Mouse (Mus musculus): ENCODE measurements at regions not wholly inside any gene's neighbourhood (a gene's known extent, or its start where the extent isn't known, plus 50 kb on each side); places are given as distances from the start of the nearest gene placed in this dataset.

DNA sequence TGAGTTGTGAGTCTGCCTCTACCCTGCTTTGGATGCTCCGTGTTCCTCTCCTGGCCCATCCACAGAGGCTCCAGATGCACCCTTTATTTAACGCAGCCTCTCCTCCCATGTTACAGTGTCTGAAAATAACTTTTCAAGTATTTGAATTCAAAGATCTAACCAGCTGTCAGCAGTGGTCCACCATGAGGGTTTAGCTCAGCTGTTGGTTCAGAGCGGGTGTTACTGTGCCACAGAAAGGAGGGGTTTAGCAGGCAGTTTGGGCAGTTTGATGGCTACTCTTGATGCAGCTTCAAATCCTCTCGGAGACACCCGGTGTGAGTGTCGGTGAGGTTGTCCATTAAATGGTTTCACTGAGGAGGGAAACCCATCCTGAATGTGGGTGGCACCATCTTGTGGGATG, 441.8 kb downstream of the Fgf9 start:
- DNase-seq, result no peak
- TF ChIP-seq POLR2A (IDR thresholded peaks at IDR 0.05; ENCODE audit: borderline replicate concordance, insufficient read depth, low read length), result no peak
- TF ChIP-seq CTCF (IDR thresholded peaks at IDR 0.05; ENCODE audit: borderline replicate concordance, insufficient read depth, low read depth, low read length), result no peak
- no peak overlapping the region for H3K4me3 ChIP-seq (replicated peaks; ENCODE audit: insufficient read depth, low read depth, low read length)
- WGBS, result 89% methylated on average over 6 of the region's 6 CpGs
- peaks cover 7% of the 10 kb centered on the region; the same call in 1 of the 2 replicates for H3K4me1 ChIP-seq (ENCODE audit: control insufficient read depth, insufficient read depth, low read length)
- no peak overlapping the region for H3K27ac ChIP-seq (ENCODE audit: insufficient read depth, low read length)
- no peaks in the 10 kb centered on the region for H3K27me3 ChIP-seq (ENCODE audit: control insufficient read depth, insufficient read depth, low read length)

DNA sequence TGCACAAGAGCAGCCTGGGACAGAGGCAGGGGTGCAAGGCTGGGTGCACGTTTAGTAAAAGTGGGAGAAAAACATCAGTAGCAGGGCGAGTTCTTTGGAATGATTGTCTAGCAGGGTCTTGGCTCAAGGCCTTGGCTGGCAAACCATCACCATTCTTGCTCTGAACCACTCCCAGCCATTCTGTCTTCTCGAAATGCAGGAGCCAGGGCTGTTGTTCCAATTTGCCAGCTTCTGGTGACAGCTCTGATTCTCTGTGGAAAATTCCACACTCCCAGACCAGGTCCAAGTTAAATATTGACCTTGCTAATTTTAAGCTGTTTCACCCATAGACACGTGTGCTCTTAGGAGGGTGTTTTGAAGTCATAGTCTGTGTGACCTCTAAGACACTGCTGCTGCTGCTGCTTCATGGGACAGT, 441.2 kb downstream of the Fgf9 start:
- Histone ChIP-seq H3K27ac (ENCODE audit: insufficient read depth, low read length) (no peak overlapping the region), H3K4me3 (replicated peaks; ENCODE audit: insufficient read depth, low read depth, low read length) (no peak overlapping the region), H3K27me3 (ENCODE audit: control insufficient read depth, insufficient read depth, low read length) (no peaks in the 10 kb centered on the region), H3K4me1 (ENCODE audit: control insufficient read depth, insufficient read depth, low read length) (peaks cover 7% of the 10 kb centered on the region; the same call in 1 of the 2 replicates)
- TF ChIP-seq CTCF (IDR thresholded peaks at IDR 0.05; ENCODE audit: borderline replicate concordance, insufficient read depth, low read depth, low read length) (no peak), POLR2A (IDR thresholded peaks at IDR 0.05; ENCODE audit: borderline replicate concordance, insufficient read depth, low read length) (no peak)
- 26% methylated on average over 4 of the region's 4 CpGs for WGBS
- peak; percentile 10 to 22 for DNase-seq

DNA sequence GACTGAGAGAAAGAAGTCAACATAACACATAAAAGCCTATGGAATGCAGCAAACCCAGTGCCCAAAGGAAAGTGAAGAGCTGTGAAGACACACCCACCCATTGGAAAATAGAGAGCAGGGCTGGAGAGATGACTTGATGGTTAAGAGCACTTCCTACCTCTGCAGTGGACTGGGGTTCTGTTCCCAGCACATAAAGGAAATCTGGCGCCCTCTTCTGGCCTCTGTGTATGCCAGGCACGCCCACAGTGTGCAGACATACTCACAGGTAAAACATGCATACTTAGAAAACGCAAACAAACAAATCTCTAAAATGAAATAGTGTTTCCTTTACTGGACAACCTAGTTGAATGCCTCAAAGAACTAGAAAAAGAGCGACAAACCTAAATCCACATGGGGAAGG, 440.4 kb downstream of the Fgf9 start:
- peaks cover 9% of the 10 kb centered on the region for H3K4me1 ChIP-seq (ENCODE audit: control insufficient read depth, insufficient read depth, low read length)
- H3K4me3 ChIP-seq (replicated peaks; ENCODE audit: insufficient read depth, low read depth, low read length), result no peak overlapping the region
- H3K27ac ChIP-seq (ENCODE audit: insufficient read depth, low read length), result no peak overlapping the region
- WGBS, result 86% methylated on average over 4 of the region's 4 CpGs
- no peak for DNase-seq
- H3K27me3 ChIP-seq (ENCODE audit: control insufficient read depth, insufficient read depth, low read length), result no peaks in the 10 kb centered on the region
- TF ChIP-seq CTCF (IDR thresholded peaks at IDR 0.05; ENCODE audit: borderline replicate concordance, insufficient read depth, low read depth, low read length) (no peak), POLR2A (IDR thresholded peaks at IDR 0.05; ENCODE audit: borderline replicate concordance, insufficient read depth, low read length) (no peak)

DNA sequence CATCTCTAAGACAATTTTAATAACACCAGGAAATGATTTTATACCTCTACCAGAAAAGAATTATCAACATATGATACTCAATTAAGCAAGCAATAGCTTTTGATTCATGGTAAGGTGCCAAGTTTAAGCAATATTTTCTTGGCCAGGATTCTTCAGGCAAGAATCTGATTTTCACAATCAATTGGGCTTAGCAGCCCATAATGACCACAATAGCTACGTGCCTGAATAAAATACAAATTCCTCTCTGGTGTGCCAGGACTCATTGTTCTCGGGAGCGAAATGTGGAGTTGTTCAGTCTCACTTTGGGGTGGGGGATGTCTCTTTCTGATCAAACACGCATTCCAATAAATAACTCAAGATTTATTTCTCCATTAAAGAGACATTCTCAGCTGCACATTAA, 438.8 kb downstream of the Fgf9 start:
- H3K27ac ChIP-seq (ENCODE audit: insufficient read depth, low read length), result no peak overlapping the region
- no peaks in the 10 kb centered on the region for H3K27me3 ChIP-seq (ENCODE audit: control insufficient read depth, insufficient read depth, low read length)
- no peak for DNase-seq
- peaks cover 17% of the 10 kb centered on the region for H3K4me1 ChIP-seq (ENCODE audit: control insufficient read depth, insufficient read depth, low read length)
- no peak overlapping the region for H3K4me3 ChIP-seq (replicated peaks; ENCODE audit: insufficient read depth, low read depth, low read length)
- 94% methylated on average over 4 of the region's 4 CpGs for WGBS
- TF ChIP-seq POLR2A (IDR thresholded peaks at IDR 0.05; ENCODE audit: borderline replicate concordance, insufficient read depth, low read length), result no peak
- no peak for TF ChIP-seq CTCF (IDR thresholded peaks at IDR 0.05; ENCODE audit: borderline replicate concordance, insufficient read depth, low read depth, low read length)

DNA sequence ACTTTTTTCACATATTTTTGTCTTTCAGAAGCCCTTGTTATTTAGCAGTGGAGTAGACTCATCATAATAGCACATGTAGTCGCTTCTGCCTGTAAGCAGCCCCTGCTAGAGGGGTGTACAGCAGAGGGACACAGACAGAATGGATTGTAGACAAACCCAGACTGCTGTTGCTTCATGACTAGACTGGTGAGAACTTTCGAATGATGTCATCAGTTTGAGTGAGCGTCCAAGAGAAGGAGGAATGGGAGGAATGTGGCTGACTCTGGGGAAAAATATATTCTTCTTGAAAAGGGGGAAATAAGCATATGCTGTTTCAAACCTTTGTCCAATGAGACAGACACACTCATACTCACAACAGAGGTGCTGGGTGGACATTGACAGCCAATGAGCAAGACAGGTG, 436.1 kb downstream of the Fgf9 start:
- no peaks in the 10 kb centered on the region for H3K27me3 ChIP-seq (ENCODE audit: control insufficient read depth, insufficient read depth, low read length)
- WGBS, result 90% methylated on average over 3 of the region's 3 CpGs

DNA sequence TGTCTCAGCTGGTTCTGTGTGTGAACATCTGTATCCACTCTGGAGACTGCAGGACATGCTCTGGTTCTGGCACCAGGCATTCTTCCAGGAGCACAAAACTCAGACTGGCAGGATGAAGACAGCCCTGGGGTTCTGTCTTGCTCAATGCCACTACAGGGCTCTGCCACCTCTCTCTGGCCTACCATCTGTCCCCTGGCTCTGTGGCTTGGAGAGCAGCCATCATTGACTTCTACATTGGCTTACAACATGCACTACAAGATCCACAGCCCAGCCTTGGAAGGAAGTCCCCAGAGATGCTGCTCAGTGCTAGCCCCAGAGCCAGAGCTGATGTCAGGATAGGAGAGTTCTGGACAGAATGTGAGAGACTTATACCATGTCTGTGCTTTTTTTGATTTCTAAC, 435.5 kb downstream of the Fgf9 start:
- H3K27ac ChIP-seq (ENCODE audit: insufficient read depth, low read length), result no peak overlapping the region
- no peak for TF ChIP-seq POLR2A (IDR thresholded peaks at IDR 0.05; ENCODE audit: borderline replicate concordance, insufficient read depth, low read length)
- TF ChIP-seq CTCF (IDR thresholded peaks at IDR 0.05; ENCODE audit: borderline replicate concordance, insufficient read depth, low read depth, low read length), result no peak
- H3K4me1 ChIP-seq (ENCODE audit: control insufficient read depth, insufficient read depth, low read length), result peaks cover 10% of the 10 kb centered on the region; the same call in 1 of the 2 replicates
- peak; percentile 77 to 90 for DNase-seq
- no peak overlapping the region for H3K4me3 ChIP-seq (replicated peaks; ENCODE audit: insufficient read depth, low read depth, low read length)
- no peaks in the 10 kb centered on the region for H3K27me3 ChIP-seq (ENCODE audit: control insufficient read depth, insufficient read depth, low read length)

More for the DNA sequence above, 436.1 kb downstream of the Fgf9 start:
- no peak for DNase-seq
- no peak overlapping the region for H3K4me3 ChIP-seq (replicated peaks; ENCODE audit: insufficient read depth, low read depth, low read length)
- TF ChIP-seq POLR2A (IDR thresholded peaks at IDR 0.05; ENCODE audit: borderline replicate concordance, insufficient read depth, low read length), result no peak
- TF ChIP-seq CTCF (IDR thresholded peaks at IDR 0.05; ENCODE audit: borderline replicate concordance, insufficient read depth, low read depth, low read length), result no peak
- no peak overlapping the region for H3K27ac ChIP-seq (ENCODE audit: insufficient read depth, low read length)
- peaks cover 12% of the 10 kb centered on the region; the same call in 1 of the 2 replicates for H3K4me1 ChIP-seq (ENCODE audit: control insufficient read depth, insufficient read depth, low read length)

DNA sequence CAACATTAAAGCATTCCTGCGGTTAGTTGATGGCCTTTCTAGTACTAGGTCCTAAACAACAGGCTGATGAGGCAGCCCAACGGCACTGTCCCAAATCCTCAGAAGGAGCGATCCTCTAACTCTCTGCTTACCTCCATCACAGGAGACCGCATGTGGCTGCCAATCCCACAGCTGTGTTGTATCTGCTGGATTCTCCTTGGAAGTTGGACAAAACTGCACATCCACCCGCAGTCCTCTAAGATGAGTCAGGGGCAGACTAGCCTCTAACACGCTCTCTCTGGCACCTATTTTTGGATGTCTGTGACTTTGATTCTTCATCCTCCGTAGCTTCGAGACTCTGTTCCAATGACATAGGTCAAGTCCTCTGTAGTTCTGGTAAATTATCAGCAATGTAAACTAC, 432.5 kb downstream of the Fgf9 start:
- no peak for DNase-seq
- no peak for TF ChIP-seq CTCF (IDR thresholded peaks at IDR 0.05; ENCODE audit: borderline replicate concordance, insufficient read depth, low read depth, low read length)
- no peak for TF ChIP-seq POLR2A (IDR thresholded peaks at IDR 0.05; ENCODE audit: borderline replicate concordance, insufficient read depth, low read length)
- Histone ChIP-seq H3K4me3 (replicated peaks; ENCODE audit: insufficient read depth, low read depth, low read length) (no peak overlapping the region), H3K27ac (ENCODE audit: insufficient read depth, low read length) (no peak overlapping the region), H3K4me1 (ENCODE audit: control insufficient read depth, insufficient read depth, low read length) (peaks cover 10% of the 10 kb centered on the region; the same call in 1 of the 2 replicates), H3K27me3 (ENCODE audit: control insufficient read depth, insufficient read depth, low read length) (no peaks in the 10 kb centered on the region)
- WGBS, result 90% methylated on average over 8 of the region's 8 CpGs

DNA sequence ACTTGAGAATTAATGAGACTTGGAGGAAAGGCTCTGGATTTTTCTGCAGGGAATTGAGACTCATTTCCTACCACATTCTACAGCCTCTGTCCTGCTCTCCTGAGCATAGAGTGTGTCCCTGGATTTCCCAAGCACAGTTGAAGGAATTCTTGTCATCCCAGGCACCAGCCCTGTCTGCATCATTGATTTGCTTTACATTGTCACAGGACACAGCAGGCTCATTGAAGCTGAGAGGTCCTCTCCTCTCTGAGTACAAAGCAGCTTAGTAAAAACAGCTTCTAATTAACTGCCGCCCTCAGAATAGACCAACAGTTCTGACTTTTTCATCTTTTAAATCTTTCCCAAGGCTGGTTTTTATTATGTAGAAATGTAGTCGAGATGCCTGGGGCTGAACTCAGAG, 429.7 kb downstream of the Fgf9 start:
- Histone ChIP-seq H3K4me3 (replicated peaks; ENCODE audit: insufficient read depth, low read depth, low read length) (no peak overlapping the region), H3K27ac (ENCODE audit: insufficient read depth, low read length) (no peak overlapping the region), H3K4me1 (ENCODE audit: control insufficient read depth, insufficient read depth, low read length) (peaks cover under 1% of the 10 kb centered on the region; the same call in 1 of the 2 replicates), H3K27me3 (ENCODE audit: control insufficient read depth, insufficient read depth, low read length) (no peaks in the 10 kb centered on the region)
- TF ChIP-seq CTCF (IDR thresholded peaks at IDR 0.05; ENCODE audit: borderline replicate concordance, insufficient read depth, low read depth, low read length), result no peak
- no peak for TF ChIP-seq POLR2A (IDR thresholded peaks at IDR 0.05; ENCODE audit: borderline replicate concordance, insufficient read depth, low read length)
- no peak for DNase-seq
- 61% methylated on average over 2 of the region's 2 CpGs for WGBS
